Mouse (Mus musculus) cerebral cortex, adult 2 months (tissue): ENCODE results near the gene Akt3.

Source experiments
- WGBS: fragments of 180-500 bp; shearing (Covaris S2); methylation state at CpG from one replicate; pipeline ENCODE4 v1.1.7; 2018; 5-methylcytosine and 5-hydroxymethylcytosine counted together

The Akt3 gene

GRCm38 (mm10) chr1:177035460-177035859 is 222.5 kb downstream of the Akt3 start:
- WGBS, result 68% methylated on average over 2 of the region's 2 CpGs

- WGBS, result 42% methylated on average over 1 of the region's 1 CpGs
Measured at GRCm38 (mm10) chr1:177032233-177032632, 225.8 kb downstream of the Akt3 start.

- 81% methylated on average over 1 of the region's 1 CpGs for WGBS
Measured at GRCm38 (mm10) chr1:177031196-177031595, 226.8 kb downstream of the Akt3 start.

GRCm38 (mm10) chr1:177030669-177031068 is 227.3 kb downstream of the Akt3 start:
- 62% methylated on average over 3 of the region's 3 CpGs for whole genome bisulfite sequencing

GRCm38 (mm10) chr1:177029032-177029431 is 229.0 kb downstream of the Akt3 start:
- 70% methylated on average over 2 of the region's 2 CpGs for WGBS

GRCm38 (mm10) chr1:177027706-177028105 is 230.3 kb downstream of the Akt3 start:
- WGBS, result 56% methylated on average over 3 of the region's 3 CpGs

GRCm38 (mm10) chr1:177022751-177023150 is 235.3 kb downstream of the Akt3 start:
- 36% methylated on average over 3 of the region's 3 CpGs for WGBS

- 94% methylated on average over 5 of the region's 5 CpGs for WGBS
Measured at GRCm38 (mm10) chr1:177019668-177020067, 238.3 kb downstream of the Akt3 start.

GRCm38 (mm10) chr1:177018750-177019149 is 239.3 kb downstream of the Akt3 start:
- 74% methylated on average over 1 of the region's 1 CpGs for WGBS

- WGBS, result 86% methylated on average over 2 of the region's 2 CpGs
Measured at GRCm38 (mm10) chr1:177016729-177017128, 241.3 kb downstream of the Akt3 start.

GRCm38 (mm10) chr1:177015917-177016316 is 242.1 kb downstream of the Akt3 start:
- WGBS, result 55% methylated on average over 3 of the region's 3 CpGs

- WGBS, result 29% methylated on average over 6 of the region's 6 CpGs
Measured at GRCm38 (mm10) chr1:177014921-177015439, 243.0 kb downstream of the Akt3 start.

- 21% methylated on average over 2 of the region's 2 CpGs for WGBS
Measured at GRCm38 (mm10) chr1:177014346-177014745, 243.7 kb downstream of the Akt3 start.

GRCm38 (mm10) chr1:177013776-177014175 is 244.2 kb downstream of the Akt3 start:
- 26% methylated on average over 3 of the region's 3 CpGs for WGBS

- 32% methylated on average over 1 of the region's 1 CpGs for WGBS
Measured at GRCm38 (mm10) chr1:177013313-177013712, 244.7 kb downstream of the Akt3 start.

GRCm38 (mm10) chr1:177012774-177013173 is 245.2 kb downstream of the Akt3 start:
- 78% methylated on average over 3 of the region's 3 CpGs for WGBS

GRCm38 (mm10) chr1:177011688-177012087 is 246.3 kb downstream of the Akt3 start:
- 80% methylated on average over 13 of the region's 13 CpGs for WGBS

- 79% methylated on average over 6 of the region's 6 CpGs for WGBS
Measured at GRCm38 (mm10) chr1:177010607-177011302, 247.2 kb downstream of the Akt3 start.

- 61% methylated on average over 3 of the region's 3 CpGs for WGBS
Measured at GRCm38 (mm10) chr1:177010041-177010440, 248.0 kb downstream of the Akt3 start.

- 100% methylated on average over 1 of the region's 1 CpGs for WGBS
Measured at GRCm38 (mm10) chr1:177008777-177009176, 249.2 kb downstream of the Akt3 start.

- 84% methylated on average over 3 of the region's 3 CpGs for WGBS
Measured at GRCm38 (mm10) chr1:177007405-177007804, 250.6 kb downstream of the Akt3 start.

- WGBS, result 62% methylated on average over 4 of the region's 4 CpGs
Measured at GRCm38 (mm10) chr1:177004041-177004741, 253.8 kb downstream of the Akt3 start.

GRCm38 (mm10) chr1:177002951-177003350 is 255.1 kb downstream of the Akt3 start:
- 36% methylated on average over 6 of the region's 6 CpGs for WGBS
